7 mouse cellular contexts compared by ENCODE assay signal in the genomic region with DNA sequence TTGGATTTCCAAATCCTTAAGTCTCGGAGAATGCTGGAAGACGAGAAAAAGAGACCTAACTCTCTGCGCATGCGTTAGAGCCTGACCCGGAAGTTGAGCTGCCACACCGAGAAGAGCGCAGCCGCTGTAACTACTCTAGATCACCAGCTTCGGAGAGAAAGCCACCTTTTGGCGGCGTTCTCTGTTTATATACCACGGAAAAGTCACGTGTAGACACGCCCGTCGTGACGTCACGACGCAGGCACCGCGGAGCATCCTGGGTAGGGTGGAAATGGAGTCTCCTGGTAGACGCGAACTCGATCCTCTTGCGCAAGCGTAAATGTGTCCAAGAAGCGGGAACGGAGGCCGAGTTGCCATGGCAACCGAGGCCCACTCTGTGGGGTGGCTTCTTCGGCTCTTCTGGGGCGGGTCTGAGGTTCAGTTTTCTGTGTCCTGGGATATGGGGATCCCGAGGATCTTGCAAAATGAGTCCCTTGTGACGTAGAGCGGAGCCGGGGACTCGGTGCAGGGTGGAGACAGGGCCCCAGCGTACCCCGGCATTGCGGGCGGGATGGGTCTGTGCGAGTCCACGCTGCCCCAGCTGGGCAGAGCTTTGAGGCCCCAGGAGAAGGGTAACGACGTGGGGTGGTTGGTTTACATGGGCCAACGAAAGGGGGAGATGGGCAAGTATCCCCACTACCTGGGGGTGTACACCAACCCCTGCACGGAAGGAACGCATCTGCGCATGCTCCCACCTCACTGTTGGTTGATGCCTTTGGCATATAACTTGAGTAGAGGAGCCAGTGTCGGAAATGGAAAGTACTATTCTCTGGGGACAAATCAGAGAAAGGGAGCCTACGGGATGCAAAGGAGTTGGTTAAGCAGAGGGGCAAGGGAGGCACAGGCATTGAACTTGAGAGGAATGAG. TPM values are rescaled to one million over a fixed set of nuclear protein-coding genes. Genes with fewer than 3 reads are reported as not detected.
DNase-seq lines count a peak whose midpoint lies in the region; ATAC-seq lines count a peak whose summit lies in the region.

A gene (minus strand): TSS at position 53 of the 906 bp plus-strand sequence.
A gene (plus strand): TSS at position 234 of the 906 bp plus-strand sequence.

- peak within 1 kb of the TSS; percentile 86 for H3K9ac ChIP-seq in embryonic facial prominence, embryonic 11.5 days (replicated peaks; ENCODE audit: low read length)
- H3K9ac ChIP-seq in midbrain, embryonic 13.5 days (replicated peaks) = peak within 1 kb of the TSS; percentile 78

- under 1% methylated on average over 51 of the region's 51 CpGs for WGBS in embryonic facial prominence, embryonic 11.5 days
- WGBS in limb, embryonic 10.5 days = 1% methylated on average over 51 of the region's 51 CpGs
- WGBS in midbrain, embryonic 13.5 days = under 1% methylated on average over 51 of the region's 51 CpGs

- peak; percentile 96 for DNase-seq in adrenal gland, postnatal 14 days
- DNase-seq in embryonic facial prominence, embryonic 11.5 days (ENCODE audit: low spot score) = peak; percentile 100
- peak; percentile 94 for DNase-seq in kidney, adult 11 months
- DNase-seq in limb, embryonic 10.5 days (ENCODE audit: low spot score) = peak; percentile 97
- DNase-seq in spleen, adult 12 weeks (ENCODE audit: low spot score) = peak; percentile 79

- no peaks in the 10 kb centered on the region for H3K4me1 ChIP-seq in embryonic facial prominence, embryonic 11.5 days (ENCODE audit: control insufficient read depth, insufficient read depth, low read length)
- H3K4me1 ChIP-seq in limb, embryonic 10.5 days = peaks cover 18% of the 10 kb centered on the region
- peaks cover 23% of the 10 kb centered on the region for H3K4me1 ChIP-seq in midbrain, embryonic 13.5 days (replicated peaks)

- H3K9me3 ChIP-seq in embryonic facial prominence, embryonic 11.5 days (replicated peaks; ENCODE audit: control insufficient read depth, low read length) = no peaks in the 10 kb centered on the region
- no peaks in the 10 kb centered on the region for H3K9me3 ChIP-seq in limb, embryonic 10.5 days (replicated peaks)
- no peaks in the 10 kb centered on the region for H3K9me3 ChIP-seq in midbrain, embryonic 13.5 days

- peak within 1 kb of the TSS; percentile 87 for H3K27ac ChIP-seq in embryonic facial prominence, embryonic 11.5 days (replicated peaks; ENCODE audit: low read depth, low read length)
- H3K27ac ChIP-seq in limb, embryonic 10.5 days = peak within 1 kb of the TSS; percentile 90
- peak within 1 kb of the TSS; percentile 95 for H3K27ac ChIP-seq in midbrain, embryonic 13.5 days

- H3K36me3 ChIP-seq in embryonic facial prominence, embryonic 11.5 days (replicated peaks; ENCODE audit: control insufficient read depth, insufficient read depth, low read depth, low read length) = peaks cover 5% of the 10 kb centered on the region; the same call in 1 of the 2 replicates
- peaks cover 31% of the 10 kb centered on the region for H3K36me3 ChIP-seq in limb, embryonic 10.5 days
- peaks cover 30% of the 10 kb centered on the region for H3K36me3 ChIP-seq in midbrain, embryonic 13.5 days

- H3K4me2 ChIP-seq in embryonic facial prominence, embryonic 11.5 days (ENCODE audit: low read depth, low read length) = peak within 1 kb of the TSS; percentile 85
- peak within 1 kb of the TSS; percentile 86 for H3K4me2 ChIP-seq in midbrain, embryonic 13.5 days (replicated peaks)

- H3K4me3 ChIP-seq in embryonic facial prominence, embryonic 11.5 days (ENCODE audit: low read depth, low read length) = peak within 1 kb of the TSS; percentile 74
- peak within 1 kb of the TSS; percentile 83 for H3K4me3 ChIP-seq in limb, embryonic 10.5 days
- H3K4me3 ChIP-seq in midbrain, embryonic 13.5 days (replicated peaks) = peak within 1 kb of the TSS; percentile 66

- H3K27me3 ChIP-seq in embryonic facial prominence, embryonic 11.5 days (ENCODE audit: control insufficient read depth, insufficient read depth, low read length) = no peaks in the 10 kb centered on the region
- no peaks in the 10 kb centered on the region for H3K27me3 ChIP-seq in limb, embryonic 10.5 days (ENCODE audit: low read depth, poor library complexity, severe bottlenecking)
- no peaks in the 10 kb centered on the region for H3K27me3 ChIP-seq in midbrain, embryonic 13.5 days

- peak; percentile 88 for ATAC-seq in embryonic facial prominence, embryonic 11.5 days (replicated peaks; ENCODE audit: insufficient number of reproducible peaks, low FRiP score, low TSS enrichment, low read depth)
- ATAC-seq in granulocyte monocyte progenitor cell, adult 5-6 weeks (replicated peaks; ENCODE audit: poor library complexity, severe bottlenecking) = peak; percentile 85
- peak; percentile 92 for ATAC-seq in midbrain, embryonic 13.5 days

RNA-seq across cellular contexts. Expression of the first gene that starts in this region (rescaled TPM):
- total RNA-seq in adrenal gland, postnatal 14 days (2021) = 53.7 and 63.7 TPM in 2 replicates
- polyA plus RNA-seq in embryonic facial prominence, embryonic 11.5 days (2014; fragmentation: Nextera tagmentation; extraction: Ambion mirVana) = 70.1 and 71.1 TPM in 2 replicates
- total RNA-seq in granulocyte monocyte progenitor cell, adult 5-6 weeks (2014; fragmentation: Nextera tagmentation) = 47.6 and 63.8 TPM in 2 replicates
- 103 and 116 TPM in 2 replicates for total RNA-seq in granulocyte monocyte progenitor cell, adult 5-6 weeks (2017)
- polyA plus RNA-seq in limb, embryonic 10.5 days (2016; fragmentation: Nextera tagmentation; extraction: Ambion mirVana) = 76.4 and 80.8 TPM in 2 replicates
- polyA plus RNA-seq in midbrain, embryonic 13.5 days (2015; fragmentation: Nextera tagmentation; extraction: Ambion mirVana) = 68.0 and 74.8 TPM in 2 replicates

RNA-seq across cellular contexts. Expression of the second gene that starts in this region (rescaled TPM):
- total RNA-seq in adrenal gland, postnatal 14 days (2021) = not detected in 2 replicates
- polyA plus RNA-seq in embryonic facial prominence, embryonic 11.5 days (2014; fragmentation: Nextera tagmentation; extraction: Ambion mirVana) = 0.18 TPM in 1 of 2 replicates, not detected in the other
- not detected in 2 replicates for total RNA-seq in granulocyte monocyte progenitor cell, adult 5-6 weeks (2014; fragmentation: Nextera tagmentation)
- total RNA-seq in granulocyte monocyte progenitor cell, adult 5-6 weeks (2017) = not detected in 2 replicates
- polyA plus RNA-seq in limb, embryonic 10.5 days (2016; fragmentation: Nextera tagmentation; extraction: Ambion mirVana) = 0.20 and 0.45 TPM in 2 replicates
- 0.28 and 0.75 TPM in 2 replicates for polyA plus RNA-seq in midbrain, embryonic 13.5 days (2015; fragmentation: Nextera tagmentation; extraction: Ambion mirVana)

Comparison
In these comparisons a context has a peak if more than half of its experiments do, and no peak if none do; other contexts are left out.
1. Peak in every context shown above with its lines: DNase-seq, ATAC-seq, H3K4me3 ChIP-seq and H3K27ac ChIP-seq.